Mouse (Mus musculus): Measurements from ENCODE around the gene Pick1. TPM values are rescaled to one million over a fixed set of nuclear protein-coding genes. Genes with fewer than 3 reads are reported as not detected.

The Pick1 gene
- total RNA-seq, 1 experiment: 61.0 TPM

GRCm38 (mm10) chr15:79258521-79258920, 29.5 kb downstream of the Pick1 start:
- H3K27ac ChIP-seq (ENCODE audit: insufficient read depth, low read depth, low read length, poor library complexity, severe bottlenecking): no peak overlapping the region
- H3K9me3 ChIP-seq (ENCODE audit: control insufficient read depth, insufficient read depth, low read depth, low read length): no peaks in the 10 kb centered on the region
- H3K4me1 ChIP-seq (ENCODE audit: control insufficient read depth in 2 of 2, insufficient read depth in 2 of 2, low read length in 2 of 2, poor library complexity in 1 of 2): peaks cover 2% of the 10 kb centered on the region in 2 experiments; a peak in 2 of 4 replicates
- H3K36me3 ChIP-seq (ENCODE audit: control insufficient read depth, insufficient read depth, low read length, poor library complexity, severe bottlenecking): no peaks in the 10 kb centered on the region
- in situ Hi-C loops (cut with MboI; ENCODE audit: low sequenced_read_pairs in 2 of 2, unreplicated experiment in 2 of 2): no loop called here
- peak overlapping the region; percentile 46 for H3K9ac ChIP-seq (ENCODE audit: insufficient read depth, low read depth, low read length, poor library complexity, severe bottlenecking)
- H3K4me3 ChIP-seq (ENCODE audit: insufficient read depth in 1 of 2, low read depth in 1 of 2, low read length in 2 of 2, poor library complexity in 1 of 2, severe bottlenecking in 1 of 2): peak overlapping the region; percentile 40 to 46; a peak in 2 of 4 replicates
- no peak for DNase-seq (ENCODE audit: low read depth, low spot score)
- TF ChIP-seq CHD2 (IDR thresholded peaks at IDR 0.05; ENCODE audit: low read depth, low read length) (no peak), ZNF384 (IDR thresholded peaks at IDR 0.05; ENCODE audit: low read depth, low read length) (no peak), ZC3H11A (IDR thresholded peaks at IDR 0.05; ENCODE audit: borderline replicate concordance, low read depth, low read length) (no peak), MAFK (IDR thresholded peaks at IDR 0.05; ENCODE audit: insufficient read depth, low read depth, low read length) (no peak), HCFC1 (IDR thresholded peaks at IDR 0.05; ENCODE audit: borderline replicate concordance, insufficient read depth, low read length) (no peak)

GRCm38 (mm10) chr15:79261095-79261725, 32.2 kb downstream of the Pick1 start:
- in situ Hi-C loops (cut with MboI; ENCODE audit: low sequenced_read_pairs in 2 of 2, unreplicated experiment in 2 of 2): no loop called here
- H3K4me1 ChIP-seq (ENCODE audit: control insufficient read depth in 2 of 2, insufficient read depth in 2 of 2, low read length in 2 of 2, poor library complexity in 1 of 2): peaks cover 2% of the 10 kb centered on the region in 2 experiments; a peak in 2 of 4 replicates
- H3K27ac ChIP-seq (ENCODE audit: insufficient read depth, low read depth, low read length, poor library complexity, severe bottlenecking): no peak overlapping the region
- peak overlapping the region; percentile 40 for H3K9ac ChIP-seq (ENCODE audit: insufficient read depth, low read depth, low read length, poor library complexity, severe bottlenecking)
- H3K36me3 ChIP-seq (ENCODE audit: control insufficient read depth, insufficient read depth, low read length, poor library complexity, severe bottlenecking): no peaks in the 10 kb centered on the region
- no peaks in the 10 kb centered on the region for H3K9me3 ChIP-seq (ENCODE audit: control insufficient read depth, insufficient read depth, low read depth, low read length)
- H3K4me3 ChIP-seq (ENCODE audit: insufficient read depth in 1 of 2, low read depth in 1 of 2, low read length in 2 of 2, poor library complexity in 1 of 2, severe bottlenecking in 1 of 2): peak overlapping the region; percentile 80 to 82
- no peak for DNase-seq (ENCODE audit: low read depth, low spot score)
- TF ChIP-seq ZNF384 (IDR thresholded peaks at IDR 0.05; ENCODE audit: low read depth, low read length) (no peak), MAFK (IDR thresholded peaks at IDR 0.05; ENCODE audit: insufficient read depth, low read depth, low read length) (no peak), ZC3H11A (IDR thresholded peaks at IDR 0.05; ENCODE audit: borderline replicate concordance, low read depth, low read length) (no peak), CHD2 (IDR thresholded peaks at IDR 0.05; ENCODE audit: low read depth, low read length) (no peak), HCFC1 (IDR thresholded peaks at IDR 0.05; ENCODE audit: borderline replicate concordance, insufficient read depth, low read length) (no peak)

DNA sequence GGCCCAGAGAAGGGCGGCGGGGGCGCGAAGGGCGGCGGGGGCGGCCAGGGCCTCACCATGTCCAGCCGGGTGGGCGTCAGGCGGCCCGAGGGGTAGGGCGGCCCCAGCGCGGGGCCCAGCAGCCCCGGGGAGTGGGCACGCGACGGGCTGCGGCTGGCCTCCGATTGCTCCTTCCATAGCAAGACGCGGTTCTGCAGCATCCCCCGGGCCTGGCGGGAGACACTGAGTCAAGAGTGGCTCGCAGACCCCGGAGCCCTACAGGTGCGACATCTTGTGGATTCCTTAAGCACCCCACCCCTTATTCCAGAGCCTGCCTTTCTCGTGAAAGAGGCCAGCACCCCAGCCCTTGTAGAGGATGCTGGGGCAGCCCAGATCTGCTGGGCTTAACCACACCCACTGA, 32.8 kb downstream of the Pick1 start:
- Histone ChIP-seq H3K9ac (ENCODE audit: insufficient read depth, low read depth, low read length, poor library complexity, severe bottlenecking) (peak overlapping the region; percentile 40), H3K36me3 (ENCODE audit: control insufficient read depth, insufficient read depth, low read length, poor library complexity, severe bottlenecking) (no peaks in the 10 kb centered on the region), H3K27ac (ENCODE audit: insufficient read depth, low read depth, low read length, poor library complexity, severe bottlenecking) (no peak overlapping the region; the same call in 1 of the 2 replicates), H3K9me3 (ENCODE audit: control insufficient read depth, insufficient read depth, low read depth, low read length) (no peaks in the 10 kb centered on the region), H3K4me3 (ENCODE audit: insufficient read depth in 1 of 2, low read depth in 1 of 2, low read length in 2 of 2, poor library complexity in 1 of 2, severe bottlenecking in 1 of 2) (peak overlapping the region; percentile 80 to 82; a peak in 3 of 4 replicates), H3K4me1 (ENCODE audit: control insufficient read depth in 2 of 2, insufficient read depth in 2 of 2, low read length in 2 of 2, poor library complexity in 1 of 2) (peaks cover 2% of the 10 kb centered on the region in 2 experiments; a peak in 2 of 4 replicates)
- TF ChIP-seq HCFC1 (IDR thresholded peaks at IDR 0.05; ENCODE audit: borderline replicate concordance, insufficient read depth, low read length) (no peak), MAFK (IDR thresholded peaks at IDR 0.05; ENCODE audit: insufficient read depth, low read depth, low read length) (no peak), ZC3H11A (IDR thresholded peaks at IDR 0.05; ENCODE audit: borderline replicate concordance, low read depth, low read length) (no peak), CHD2 (IDR thresholded peaks at IDR 0.05; ENCODE audit: low read depth, low read length) (no peak), ZNF384 (IDR thresholded peaks at IDR 0.05; ENCODE audit: low read depth, low read length) (no peak)
- no peak for DNase-seq (ENCODE audit: low read depth, low spot score)
- in situ Hi-C loops (cut with MboI; ENCODE audit: low sequenced_read_pairs in 2 of 2, unreplicated experiment in 2 of 2): no loop called here

DNA sequence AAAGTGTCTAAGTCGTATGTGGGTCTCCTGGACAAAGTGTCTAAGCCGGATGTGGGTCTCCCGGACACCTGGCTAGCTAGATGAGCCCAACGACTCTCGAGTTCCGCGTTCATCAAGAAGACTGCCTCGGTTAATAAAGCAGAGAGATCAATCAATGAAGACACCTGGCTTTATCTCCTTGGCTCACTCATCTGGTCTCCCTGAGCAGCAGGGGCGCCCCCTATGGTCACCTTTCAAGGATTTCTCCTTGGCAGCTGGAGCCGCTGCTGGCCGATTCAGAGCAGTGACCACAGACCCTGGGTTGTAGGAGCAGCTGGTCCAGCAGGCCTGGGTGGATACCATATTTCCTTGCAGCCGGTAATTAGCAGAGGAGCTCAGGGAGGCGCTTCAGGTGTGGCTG, 33.4 kb downstream of the Pick1 start:
- Histone ChIP-seq H3K9ac (ENCODE audit: insufficient read depth, low read depth, low read length, poor library complexity, severe bottlenecking) (no peak overlapping the region), H3K9me3 (ENCODE audit: control insufficient read depth, insufficient read depth, low read depth, low read length) (no peaks in the 10 kb centered on the region), H3K4me3 (ENCODE audit: insufficient read depth in 1 of 2, low read depth in 1 of 2, low read length in 2 of 2, poor library complexity in 1 of 2, severe bottlenecking in 1 of 2) (no peak overlapping the region), H3K27ac (ENCODE audit: insufficient read depth, low read depth, low read length, poor library complexity, severe bottlenecking) (no peak overlapping the region), H3K4me1 (ENCODE audit: control insufficient read depth in 2 of 2, insufficient read depth in 2 of 2, low read length in 2 of 2, poor library complexity in 1 of 2) (peaks cover 2% of the 10 kb centered on the region in 2 experiments; a peak in 2 of 4 replicates), H3K36me3 (ENCODE audit: control insufficient read depth, insufficient read depth, low read length, poor library complexity, severe bottlenecking) (no peaks in the 10 kb centered on the region)
- DNase-seq (ENCODE audit: low read depth, low spot score): no peak
- in situ Hi-C loops (cut with MboI; ENCODE audit: low sequenced_read_pairs in 2 of 2, unreplicated experiment in 2 of 2): no loop called here
- TF ChIP-seq CHD2 (IDR thresholded peaks at IDR 0.05; ENCODE audit: low read depth, low read length) (no peak), ZC3H11A (IDR thresholded peaks at IDR 0.05; ENCODE audit: borderline replicate concordance, low read depth, low read length) (no peak), MAFK (IDR thresholded peaks at IDR 0.05; ENCODE audit: insufficient read depth, low read depth, low read length) (no peak), HCFC1 (IDR thresholded peaks at IDR 0.05; ENCODE audit: borderline replicate concordance, insufficient read depth, low read length) (no peak), ZNF384 (IDR thresholded peaks at IDR 0.05; ENCODE audit: low read depth, low read length) (no peak)

Data from ES-E14 (cell line).